Mouse (Mus musculus): ENCODE data around the gene Gm4707.

GRCm38 (mm10) chr17:71489703-71490461 is 30.2 kb upstream of the Gm4707 start:
- no peak for TF ChIP-seq CTCF (IDR thresholded peaks at IDR 0.05; ENCODE audit: borderline replicate concordance, control insufficient read depth, extremely low read depth, insufficient read depth, low read length, poor library complexity)
- TF ChIP-seq POLR2A (IDR thresholded peaks at IDR 0.05; ENCODE audit: control insufficient read depth, extremely low read depth, insufficient read depth, low read length, poor library complexity), result no peak
